Mouse (Mus musculus): Measurements from ENCODE around the gene Dll4. TPM values are rescaled to one million over a fixed set of nuclear protein-coding genes. Genes with fewer than 3 reads are reported as not detected.

The Dll4 gene
- total and polyA plus RNA-seq, 3 experiments, result 0.18 TPM; not detected in 2

DNA sequence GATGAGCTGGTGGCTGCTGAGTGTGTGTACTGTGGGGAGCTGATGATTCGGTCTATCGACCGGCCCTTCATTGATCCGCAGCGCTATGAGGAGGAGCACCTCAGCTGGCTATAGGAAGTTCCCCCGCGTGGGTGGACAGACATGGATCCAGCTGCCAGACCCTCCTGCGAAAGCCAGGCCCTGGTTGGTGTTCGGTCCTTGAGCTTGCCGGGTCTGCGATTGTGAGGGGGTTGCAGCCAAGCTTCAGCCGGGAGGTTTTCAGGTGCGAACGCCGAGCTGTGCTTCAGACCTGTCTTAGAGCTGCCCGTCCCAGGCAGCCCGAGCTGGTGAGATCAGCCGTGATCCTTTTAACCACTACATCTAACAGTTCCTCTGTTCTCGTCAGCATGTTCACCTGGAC lies 28.1 kb upstream of the Dll4 start:
- Histone ChIP-seq H3K9ac (ENCODE audit: control insufficient read depth, low read depth, low read length, poor library complexity, severe bottlenecking) (no peak overlapping the region), H3K9me3 (replicated peaks; ENCODE audit: insufficient read depth, low read length) (no peaks in the 10 kb centered on the region), H3K79me2 (ENCODE audit: control insufficient read depth, insufficient read depth, low read length, poor library complexity) (peaks cover 13% of the 10 kb centered on the region), H3K36me3 (ENCODE audit: control insufficient read depth in 1 of 2, insufficient read depth in 2 of 2, low read length in 2 of 2) (peaks cover 7 to 14% of the 10 kb centered on the region in 2 experiments; a peak in 3 of 4 replicates), H3K4me1 (ENCODE audit: control insufficient read depth in 1 of 2, insufficient read depth in 2 of 2, low read length in 2 of 2) (peaks cover 8 to 15% of the 10 kb centered on the region in 2 experiments; a peak in 3 of 4 replicates), H3K4me3 (ENCODE audit: control insufficient read depth in 1 of 2, insufficient read depth in 1 of 2, low read depth in 2 of 2, low read length in 2 of 2) (no peak overlapping the region), H3K27me3 (ENCODE audit: control insufficient read depth in 1 of 2, insufficient read depth in 2 of 2, low read length in 2 of 2) (no peaks in the 10 kb centered on the region), H3K27ac (ENCODE audit: control insufficient read depth, low read depth, low read length) (no peak overlapping the region)
- TF ChIP-seq MEF2A (IDR thresholded peaks at IDR 0.05; ENCODE audit: extremely low read depth, insufficient replicate concordance, low read depth, low read length, poor library complexity, severe bottlenecking), result no peak
- no peak for DNase-seq (ENCODE audit: low read depth, low spot score)

DNA sequence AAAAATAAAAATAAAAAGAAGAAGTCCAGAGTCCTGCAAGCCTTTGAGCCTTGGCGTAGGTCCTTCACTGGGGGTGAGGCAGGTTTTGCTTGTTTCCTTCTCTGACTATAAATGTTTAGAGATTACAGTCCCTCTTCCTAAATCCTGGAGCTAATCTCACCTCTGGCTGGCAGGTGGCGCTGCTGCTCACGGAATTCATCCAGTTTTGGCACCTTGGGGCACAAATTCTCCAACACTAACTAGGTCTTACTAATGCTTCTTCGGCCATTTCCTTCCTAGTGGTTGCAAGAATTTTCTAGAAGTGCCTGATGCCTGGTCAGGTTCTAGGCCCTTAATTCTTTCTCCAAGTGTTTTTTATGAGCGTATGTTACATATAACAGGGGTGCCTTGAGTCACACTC lies 27.3 kb upstream of the Dll4 start:
- peaks cover 8 to 15% of the 10 kb centered on the region in 2 experiments; a peak in 3 of 4 replicates for H3K4me1 ChIP-seq (ENCODE audit: control insufficient read depth in 1 of 2, insufficient read depth in 2 of 2, low read length in 2 of 2)
- TF ChIP-seq CTCF (IDR thresholded peaks at IDR 0.05 in 2 of 3, conservative IDR thresholded peaks at IDR 0.05 in 1 of 3; ENCODE audit: control insufficient read depth in 1 of 3, insufficient read depth in 1 of 3, low read depth in 2 of 3, low read length in 3 of 3, poor library complexity in 1 of 3, severe bottlenecking in 1 of 3) (peak; percentile 55 to 81 (median 78)), SMC3 (IDR thresholded peaks at IDR 0.05; ENCODE audit: low read depth, low read length) (peak; percentile 80), ZNF384 (IDR thresholded peaks at IDR 0.05; ENCODE audit: low read depth, low read length) (0 out of 2 replicates have a peak, but pooled peaks have one; percentile 18), ZC3H11A (IDR thresholded peaks at IDR 0.05; ENCODE audit: low read depth, low read length) (peak; percentile 61), RCOR1 (IDR thresholded peaks at IDR 0.05; ENCODE audit: low read depth, low read length) (no peak), RAD21 (IDR thresholded peaks at IDR 0.05; ENCODE audit: low read depth, low read length) (peak; percentile 66), TBP (IDR thresholded peaks at IDR 0.05; ENCODE audit: low read depth, low read length) (no peak)
- peaks cover 7 to 14% of the 10 kb centered on the region in 2 experiments; a peak in 3 of 4 replicates for H3K36me3 ChIP-seq (ENCODE audit: control insufficient read depth in 1 of 2, insufficient read depth in 2 of 2, low read length in 2 of 2)
- H3K27ac ChIP-seq (ENCODE audit: control insufficient read depth, low read depth, low read length), result no peak overlapping the region
- H3K9ac ChIP-seq (ENCODE audit: control insufficient read depth, low read depth, low read length, poor library complexity, severe bottlenecking), result no peak overlapping the region
- H3K27me3 ChIP-seq (ENCODE audit: control insufficient read depth in 1 of 2, insufficient read depth in 2 of 2, low read length in 2 of 2), result no peaks in the 10 kb centered on the region
- H3K4me3 ChIP-seq (ENCODE audit: control insufficient read depth in 1 of 2, insufficient read depth in 1 of 2, low read depth in 2 of 2, low read length in 2 of 2), result no peak overlapping the region
- DNase-seq (ENCODE audit: low read depth, low spot score), result peak; percentile 68
- H3K9me3 ChIP-seq (replicated peaks; ENCODE audit: insufficient read depth, low read length), result no peaks in the 10 kb centered on the region
- H3K79me2 ChIP-seq (ENCODE audit: control insufficient read depth, insufficient read depth, low read length, poor library complexity), result peaks cover 13% of the 10 kb centered on the region

DNA sequence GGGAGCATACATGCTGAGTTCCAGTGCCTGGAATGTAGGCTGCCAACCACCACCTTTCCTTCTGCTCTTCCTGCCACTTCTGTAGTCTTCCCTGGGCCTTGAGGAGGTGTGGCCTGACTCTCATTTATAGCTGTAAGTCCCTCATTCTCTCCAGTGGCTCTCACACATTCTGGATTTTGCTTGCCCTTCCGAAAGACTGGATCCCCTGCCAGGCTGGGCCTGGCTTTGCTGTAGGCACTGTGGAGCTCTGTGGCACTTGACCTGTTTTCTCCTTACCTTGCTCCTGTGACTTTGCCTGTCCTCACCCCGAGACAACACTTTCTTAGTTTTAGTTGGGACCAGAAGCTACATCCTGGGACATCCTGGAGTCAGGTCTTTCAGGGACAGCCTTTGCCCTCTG lies 26.7 kb upstream of the Dll4 start:
- Histone ChIP-seq H3K4me1 (ENCODE audit: control insufficient read depth in 1 of 2, insufficient read depth in 2 of 2, low read length in 2 of 2) (peaks cover 8 to 15% of the 10 kb centered on the region in 2 experiments; a peak in 3 of 4 replicates), H3K9ac (ENCODE audit: control insufficient read depth, low read depth, low read length, poor library complexity, severe bottlenecking) (no peak overlapping the region), H3K27me3 (ENCODE audit: control insufficient read depth in 1 of 2, insufficient read depth in 2 of 2, low read length in 2 of 2) (no peaks in the 10 kb centered on the region), H3K4me3 (ENCODE audit: control insufficient read depth in 1 of 2, insufficient read depth in 1 of 2, low read depth in 2 of 2, low read length in 2 of 2) (no peak overlapping the region), H3K79me2 (ENCODE audit: control insufficient read depth, insufficient read depth, low read length, poor library complexity) (peaks cover 10% of the 10 kb centered on the region), H3K36me3 (ENCODE audit: control insufficient read depth in 1 of 2, insufficient read depth in 2 of 2, low read length in 2 of 2) (peaks cover 7 to 14% of the 10 kb centered on the region in 2 experiments; a peak in 3 of 4 replicates), H3K9me3 (replicated peaks; ENCODE audit: insufficient read depth, low read length) (no peaks in the 10 kb centered on the region), H3K27ac (ENCODE audit: control insufficient read depth, low read depth, low read length) (no peak overlapping the region)
- no peak for TF ChIP-seq MAX (IDR thresholded peaks at IDR 0.05; ENCODE audit: low read length)
- no peak for TF ChIP-seq NRF1 (IDR thresholded peaks at IDR 0.05; ENCODE audit: insufficient read depth, low read depth, low read length, poor library complexity, severe bottlenecking)
- TF ChIP-seq BHLHE40 (IDR thresholded peaks at IDR 0.05; ENCODE audit: borderline replicate concordance, low read depth, low read length), result no peak
- TF ChIP-seq RCOR1 (IDR thresholded peaks at IDR 0.05; ENCODE audit: low read depth, low read length), result no peak
- no peak for TF ChIP-seq GABPA (IDR thresholded peaks at IDR 0.05; ENCODE audit: low read depth, low read length)
- no peak for TF ChIP-seq ZNF384 (IDR thresholded peaks at IDR 0.05; ENCODE audit: low read depth, low read length)
- TF ChIP-seq CHD1 (IDR thresholded peaks at IDR 0.05; ENCODE audit: low read depth, low read length), result no peak
- DNase-seq (ENCODE audit: low read depth, low spot score), result no peak

Measured in MEL (cell line).